Mouse (Mus musculus): Measurements from ENCODE around the gene Ctdsp1.
A peak's percentile ranks its signal among the peaks of the same experiment; 100 is the strongest.

Gene Ctdsp1

GRCm38 (mm10) chr1:74390924-74391748 lies at the start of gene Ctdsp1:
Ctdsp1 (plus strand) TSS chr1:74391509.
- DNase-seq (ENCODE audit: low read depth, low spot score): peak; percentile 94

- no peak for DNase-seq (ENCODE audit: low read depth, low spot score)
Observed at GRCm38 (mm10) chr1:74341898-74342297, 49.4 kb upstream of the Ctdsp1 start.

GRCm38 (mm10) chr1:74342308-74342707 lies 49.0 kb upstream of the Ctdsp1 start:
- DNase-seq (ENCODE audit: low read depth, low spot score): no peak

GRCm38 (mm10) chr1:74343161-74343560 lies 48.1 kb upstream of the Ctdsp1 start:
- no peak for DNase-seq (ENCODE audit: low read depth, low spot score)

- no peak for DNase-seq (ENCODE audit: low read depth, low spot score)
Observed at GRCm38 (mm10) chr1:74344163-74344916, 47.0 kb upstream of the Ctdsp1 start.

- peak; percentile 15 for DNase-seq (ENCODE audit: low read depth, low spot score)
Observed at GRCm38 (mm10) chr1:74351185-74351769, 40.0 kb upstream of the Ctdsp1 start.

- DNase-seq (ENCODE audit: low read depth, low spot score): no peak
Observed at GRCm38 (mm10) chr1:74352532-74353096, 38.7 kb upstream of the Ctdsp1 start.

GRCm38 (mm10) chr1:74353453-74354229 lies 37.7 kb upstream of the Ctdsp1 start:
- no peak for DNase-seq (ENCODE audit: low read depth, low spot score)

GRCm38 (mm10) chr1:74357531-74357930 lies 33.8 kb upstream of the Ctdsp1 start:
- DNase-seq (ENCODE audit: low read depth, low spot score): no peak

- DNase-seq (ENCODE audit: low read depth, low spot score): peak; percentile 23
Observed at GRCm38 (mm10) chr1:74359952-74360517, 31.3 kb upstream of the Ctdsp1 start.

- DNase-seq (ENCODE audit: low read depth, low spot score): peak; percentile 72
Observed at GRCm38 (mm10) chr1:74361812-74362211, 29.5 kb upstream of the Ctdsp1 start, which contains the start of gene Catip. Catip (plus strand) TSS chr1:74362108.

- no peak for DNase-seq (ENCODE audit: low read depth, low spot score)
Observed at GRCm38 (mm10) chr1:74362325-74363229, 28.7 kb upstream of the Ctdsp1 start.

GRCm38 (mm10) chr1:74363437-74363836 lies 27.9 kb upstream of the Ctdsp1 start:
- DNase-seq (ENCODE audit: low read depth, low spot score): no peak

- DNase-seq (ENCODE audit: low read depth, low spot score): no peak
Observed at GRCm38 (mm10) chr1:74364270-74364669, 27.0 kb upstream of the Ctdsp1 start.

- no peak for DNase-seq (ENCODE audit: low read depth, low spot score)
Observed at GRCm38 (mm10) chr1:74367886-74368645, 23.2 kb upstream of the Ctdsp1 start.

- no peak for DNase-seq (ENCODE audit: low read depth, low spot score)
Observed at GRCm38 (mm10) chr1:74370040-74370439, 21.3 kb upstream of the Ctdsp1 start.

- peak; percentile 61 for DNase-seq (ENCODE audit: low read depth, low spot score)
Observed at GRCm38 (mm10) chr1:74373372-74373771, 17.9 kb upstream of the Ctdsp1 start.

- no peak for DNase-seq (ENCODE audit: low read depth, low spot score)
Observed at GRCm38 (mm10) chr1:74374980-74375379, 16.3 kb upstream of the Ctdsp1 start, which contains the start of gene Slc11a1. Slc11a1 (plus strand) TSS chr1:74375195.

- DNase-seq (ENCODE audit: low read depth, low spot score): no peak
Observed at GRCm38 (mm10) chr1:74375561-74375960, 15.7 kb upstream of the Ctdsp1 start.

Measured in CD4-positive helper T cell, adult 2 months (primary cell).